Mouse (Mus musculus) testis, adult 2 months (tissue): ENCODE data around the gene Wfdc11.

ENCODE experiments used
- CTCF ChIP-seq: fragments of 200-500 bp; IDR thresholded peaks from 2 replicates; pipeline ENCODE4 v1.5.1; 2012; ENCODE audit warnings: low read depth, mild to moderate bottlenecking, inconsistent platforms, low read length, moderate library complexity; ENCODE audit not compliant: control insufficient read depth, insufficient read depth, insufficient replicate concordance
- POLR2A ChIP-seq: fragments of 200-500 bp; IDR thresholded peaks from 2 replicates; pipeline ENCODE4 v1.6.1; 2012; ENCODE audit warnings: low read depth, mild to moderate bottlenecking, inconsistent platforms, low read length, moderate library complexity; ENCODE audit not compliant: control insufficient read depth

- TF ChIP-seq CTCF (no peak), POLR2A (no peak)
These were observed at the start of gene Wfdc11 for GRCm38 (mm10) chr2:164673987-164674386.
